In the genomic region with DNA sequence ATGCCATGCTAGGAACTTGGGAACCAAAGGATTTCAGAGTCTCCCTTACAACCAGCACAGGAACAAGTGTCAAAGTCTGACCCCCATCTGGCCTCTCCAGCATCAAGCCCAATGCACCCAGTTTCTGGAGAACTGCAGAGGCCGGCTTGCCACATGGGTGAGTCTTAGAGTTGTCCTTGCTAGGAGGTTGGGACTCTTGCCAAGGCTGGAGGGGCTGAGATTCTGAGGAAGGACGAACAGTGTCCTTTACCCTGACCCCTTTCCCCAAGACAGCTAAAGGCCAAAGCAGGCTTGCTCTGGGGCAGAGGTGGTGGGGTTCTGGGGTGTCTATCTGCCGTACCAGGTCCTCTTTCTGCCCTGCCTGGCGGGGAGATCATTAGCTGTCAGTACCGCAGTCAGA, we compare ENCODE assay signal across 26 mouse cellular contexts. TPM values are rescaled to one million over a fixed set of nuclear protein-coding genes. Genes with fewer than 3 reads are reported as not detected.
A peak's percentile ranks its signal among the peaks of the same experiment; 100 is the strongest.
DNase-seq lines count a peak whose midpoint lies in the region; ATAC-seq and TF ChIP-seq lines count a peak whose summit lies in the region.
"Had no signal": no experiment of that assay in that cellular context is flagged by ENCODE, and none has a peak within 500 bp of the region (broad histone marks: within the 10 kb centered on the region; RNA-seq: fewer than 3 reads in every experiment).

No protein-coding gene starts in this region.

- TF ChIP-seq CTCF in gastrocnemius, adult 2 months (IDR thresholded peaks at IDR 0.05) = no peak

- no peak for DNase-seq in gastrocnemius, adult 2 months
- DNase-seq in gastrocnemius, postnatal 36 days = no peak
- peak; percentile 63 for DNase-seq in adrenal gland, adult 8-10 months
- peak; percentile 54 for DNase-seq in adrenal gland, postnatal 10 days
- peak; percentile 23 to 67 for DNase-seq in adrenal gland, postnatal 36 days
- DNase-seq: cerebellum, adult 18-20 months; cerebellum, adult 9-10 months; cerebellum, postnatal 14 days; gastrocnemius, postnatal 14 days; heart, postnatal 10 days; heart, postnatal 36 days; kidney, adult 11 months had no signal

- no peak for ATAC-seq in erythroid progenitor cell, adult 5-6 weeks (replicated peaks; ENCODE audit: low FRiP score, poor library complexity, severe bottlenecking)
- ATAC-seq: activated CD4-positive, CD25-positive, alpha-beta regulatory T cell, adult 4 months; CD4-positive, CD25-positive, alpha-beta regulatory T cell, adult 4 months; forebrain, embryonic 13.5 days; forebrain, embryonic 16.5 days; hindbrain, embryonic 16.5 days; intestine, embryonic 15.5 days had no signal

- peak overlapping the region; percentile 68 for H3K4me3 ChIP-seq in gastrocnemius, adult 2 months
- H3K4me3 ChIP-seq: forebrain, embryonic 13.5 days; heart, embryonic 12.5 days; heart, embryonic 15.5 days; hindbrain, embryonic 10.5 days; hindbrain, embryonic 13.5 days; intestine, embryonic 15.5 days had no signal

- H3K27ac ChIP-seq in gastrocnemius, adult 2 months = peak overlapping the region; percentile 87
- H3K27ac ChIP-seq: forebrain, embryonic 13.5 days; heart, embryonic 15.5 days; hindbrain, embryonic 10.5 days; hindbrain, embryonic 13.5 days; intestine, embryonic 15.5 days had no signal

- intact Hi-C loops in gastrocnemius, adult 2 months (cut with DNase I) = no loop called here
- intact Hi-C loops in gastrocnemius, postnatal 36 days (cut with DNase I) = no loop called here

RNA-seq across cellular contexts. Expression of a gene that starts 4.3 kb away (rescaled TPM):
- 100 to 1,000 TPM; 101 to 107 TPM for total RNA-seq in gastrocnemius, adult 2 months (2021)
- total RNA-seq in gastrocnemius, postnatal 36 days (2021) = 10 to 100 TPM; 72.9 to 76.9 TPM
- under 1 TPM; 0.37 to 0.75 (median 0.59) TPM for total RNA-seq in adrenal gland, adult 8-10 months (2022)
- total RNA-seq in adrenal gland, postnatal 10 days (2021) = 1 to 10 TPM; 1.0 to 6.2 TPM
- total RNA-seq in adrenal gland, postnatal 36 days (2021) = under 1 TPM in 1 of 2 experiments, not detected in 1; 0.49 TPM
- not detected in 2 replicates for total RNA-seq in erythroid progenitor cell, adult 5-6 weeks (2015; ENCODE audit: low replicate concordance)
- total RNA-seq in erythroid progenitor cell, adult 5-6 weeks (2017; ENCODE audit: low replicate concordance) = not detected in 2 replicates

RNA-seq across cellular contexts. Expression of a gene that starts 9.5 kb away (rescaled TPM):
- not detected for total RNA-seq in gastrocnemius, adult 2 months (2021)
- total RNA-seq in gastrocnemius, postnatal 36 days (2021) = not detected
- total RNA-seq in adrenal gland, adult 8-10 months (2022) = not detected
- under 1 TPM in 1 of 2 experiments, not detected in 1; 0.09 TPM for total RNA-seq in adrenal gland, postnatal 10 days (2021)
- total RNA-seq in adrenal gland, postnatal 36 days (2021) = not detected
- not detected in 2 replicates for total RNA-seq in erythroid progenitor cell, adult 5-6 weeks (2015; ENCODE audit: low replicate concordance)
- total RNA-seq in erythroid progenitor cell, adult 5-6 weeks (2017; ENCODE audit: low replicate concordance) = not detected in 2 replicates
- total RNA-seq: gastrocnemius, adult 18-20 months; gastrocnemius, postnatal 14 days; heart, adult 18-20 months; heart, postnatal 36 days had no signal

RNA-seq across cellular contexts. Expression of a gene that starts 20.1 kb away (rescaled TPM):
- not detected for total RNA-seq in gastrocnemius, adult 2 months (2021)
- not detected for total RNA-seq in gastrocnemius, postnatal 36 days (2021)
- not detected for total RNA-seq in adrenal gland, adult 8-10 months (2022)
- total RNA-seq in adrenal gland, postnatal 10 days (2021) = not detected
- not detected for total RNA-seq in adrenal gland, postnatal 36 days (2021)
- not detected in 2 replicates for total RNA-seq in erythroid progenitor cell, adult 5-6 weeks (2015; ENCODE audit: low replicate concordance)
- not detected in 2 replicates for total RNA-seq in erythroid progenitor cell, adult 5-6 weeks (2017; ENCODE audit: low replicate concordance)
- total RNA-seq: gastrocnemius, adult 18-20 months; gastrocnemius, postnatal 14 days; heart, adult 18-20 months; heart, postnatal 10 days; heart, postnatal 36 days; MEL had no signal

RNA-seq across cellular contexts. Expression of a gene that starts 40.8 kb away (rescaled TPM):
- 100 to 1,000 TPM; 105 to 117 TPM for total RNA-seq in gastrocnemius, adult 2 months (2021)
- total RNA-seq in gastrocnemius, postnatal 36 days (2021) = 100 to 1,000 TPM in 1 of 2 experiments, 10 to 100 TPM in 1; 94.7 to 104 TPM
- 10 to 100 TPM; 59.5 to 89.6 (median 75.2) TPM for total RNA-seq in adrenal gland, adult 8-10 months (2022)
- total RNA-seq in adrenal gland, postnatal 10 days (2021) = 10 to 100 TPM; 51.0 to 53.3 TPM
- total RNA-seq in adrenal gland, postnatal 36 days (2021) = 10 to 100 TPM; 69.3 to 79.2 TPM
- total RNA-seq in erythroid progenitor cell, adult 5-6 weeks (2015; ENCODE audit: low replicate concordance) = 14.7 and 18.0 TPM in 2 replicates
- 13.7 and 18.1 TPM in 2 replicates for total RNA-seq in erythroid progenitor cell, adult 5-6 weeks (2017; ENCODE audit: low replicate concordance)

RNA-seq across cellular contexts. Expression of a gene that starts 50.0 kb away (rescaled TPM):
- total RNA-seq in gastrocnemius, adult 2 months (2021) = 10 to 100 TPM in 1 of 2 experiments, 1 to 10 TPM in 1; 6.4 to 10.1 TPM
- 10 to 100 TPM in 1 of 2 experiments, 1 to 10 TPM in 1; 7.2 to 10.8 TPM for total RNA-seq in gastrocnemius, postnatal 36 days (2021)
- total RNA-seq in adrenal gland, adult 8-10 months (2022) = 10 to 100 TPM; 38.1 to 70.3 (median 57.1) TPM
- 10 to 100 TPM; 35.4 to 46.3 TPM for total RNA-seq in adrenal gland, postnatal 10 days (2021)
- total RNA-seq in adrenal gland, postnatal 36 days (2021) = 10 to 100 TPM; 35.7 to 52.5 TPM
- 5.9 and 10.5 TPM in 2 replicates for total RNA-seq in erythroid progenitor cell, adult 5-6 weeks (2015; ENCODE audit: low replicate concordance)
- 5.5 and 11.9 TPM in 2 replicates for total RNA-seq in erythroid progenitor cell, adult 5-6 weeks (2017; ENCODE audit: low replicate concordance)

Comparison
In these comparisons a context has a peak if more than half of its experiments do, and no peak if none do; other contexts are left out.
1. DNase-seq: peak in adrenal gland, adult 8-10 months (single experiment), adrenal gland, postnatal 10 days (single experiment) and adrenal gland, postnatal 36 days (2 of 2); none in gastrocnemius, adult 2 months (single experiment) and gastrocnemius, postnatal 36 days (0 of 2).
2. RNA of a gene that starts 4.3 kb away (total RNA-seq): 101 to 107 TPM in gastrocnemius, adult 2 months and 72.9 to 76.9 TPM in gastrocnemius, postnatal 36 days; 1.0 to 6.2 TPM in adrenal gland, postnatal 10 days, 0.37 to 0.75 TPM in adrenal gland, adult 8-10 months, 0.49 TPM in adrenal gland, postnatal 36 days and not detected in erythroid progenitor cell, adult 5-6 weeks; every median in the first group is over 10 times any median in the second.